Mouse (Mus musculus) fibroblast of lung, adult 2 months (primary cell): Measurements from ENCODE around the gene Arfgap3.
"Not testable (repeated sequence)": the region's sequence is repeated elsewhere in the genome, so short reads cannot be mapped to it uniquely, and the experiment has no call there.

ENCODE experiments used
- DNase-seq: peaks from one replicate; pipeline ENCODE4 v3.0.0-alpha.2; 2011; ENCODE audit warnings: low read depth

The Arfgap3 gene

DNA sequence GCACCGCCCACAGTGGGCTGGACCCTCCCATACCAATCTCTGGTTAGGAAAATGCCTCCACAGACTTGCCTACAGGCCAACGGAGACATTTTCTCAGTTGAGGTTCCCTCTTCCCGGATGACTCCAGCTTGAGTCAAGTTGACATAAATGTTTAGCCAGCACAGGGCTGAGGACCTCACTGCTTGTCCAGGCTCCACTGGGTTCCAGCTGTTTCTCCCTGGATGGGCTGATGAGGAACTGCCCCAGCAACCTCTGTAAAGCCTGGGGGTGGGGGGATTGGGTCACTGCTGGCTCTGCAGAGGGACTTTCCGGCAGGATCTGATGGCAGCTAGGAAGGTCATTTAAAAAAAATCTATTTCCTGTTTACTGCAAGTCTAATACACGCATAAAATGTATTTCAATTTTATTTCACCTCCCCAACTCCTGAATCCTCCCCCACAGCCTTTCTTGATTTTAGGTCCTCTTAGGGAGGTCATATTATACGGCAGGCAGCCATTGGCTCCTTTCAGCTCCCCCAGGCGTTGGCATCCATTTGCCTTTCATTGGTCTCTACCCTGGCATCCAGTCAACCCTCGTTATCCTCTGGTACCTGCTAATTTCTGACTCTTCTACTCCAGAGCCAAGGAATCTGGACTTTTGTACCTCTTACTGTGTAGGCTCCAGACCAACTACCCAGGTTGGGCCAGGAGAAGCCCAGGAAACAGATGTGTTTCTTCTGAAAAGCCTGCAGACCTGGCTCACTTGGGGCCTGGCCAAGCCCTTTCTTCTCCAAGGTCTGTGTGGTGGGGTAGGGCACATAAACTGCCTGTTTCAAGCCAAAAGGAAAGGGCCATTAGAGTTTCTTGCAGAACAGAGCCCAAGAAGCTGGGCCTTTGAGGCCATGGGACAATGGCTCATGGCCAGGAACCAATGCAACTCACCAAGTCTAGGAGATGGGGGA, 56.1 kb downstream of the Arfgap3 start:
- DNase-seq: peak; percentile 29

DNA sequence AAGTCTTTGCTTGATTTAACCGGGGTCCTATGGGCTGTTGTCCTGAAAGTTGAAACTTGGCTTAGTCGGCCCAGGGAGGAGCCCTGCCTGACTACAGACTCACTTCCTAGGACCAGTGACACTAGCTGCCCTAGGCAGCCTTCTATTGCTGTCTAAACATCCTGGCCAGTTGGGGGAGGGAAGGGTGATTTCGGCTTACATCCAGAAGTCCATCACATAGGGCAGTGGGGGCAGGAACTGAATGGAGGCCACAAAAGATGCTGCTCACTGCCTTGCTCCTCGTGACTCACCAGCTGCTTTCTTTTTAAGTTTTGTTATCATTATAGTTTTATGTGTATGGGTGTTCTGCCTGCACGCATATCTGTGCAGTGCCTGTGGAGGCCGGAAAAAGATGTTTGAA, 56.9 kb downstream of the Arfgap3 start:
- DNase-seq: no peak

DNA sequence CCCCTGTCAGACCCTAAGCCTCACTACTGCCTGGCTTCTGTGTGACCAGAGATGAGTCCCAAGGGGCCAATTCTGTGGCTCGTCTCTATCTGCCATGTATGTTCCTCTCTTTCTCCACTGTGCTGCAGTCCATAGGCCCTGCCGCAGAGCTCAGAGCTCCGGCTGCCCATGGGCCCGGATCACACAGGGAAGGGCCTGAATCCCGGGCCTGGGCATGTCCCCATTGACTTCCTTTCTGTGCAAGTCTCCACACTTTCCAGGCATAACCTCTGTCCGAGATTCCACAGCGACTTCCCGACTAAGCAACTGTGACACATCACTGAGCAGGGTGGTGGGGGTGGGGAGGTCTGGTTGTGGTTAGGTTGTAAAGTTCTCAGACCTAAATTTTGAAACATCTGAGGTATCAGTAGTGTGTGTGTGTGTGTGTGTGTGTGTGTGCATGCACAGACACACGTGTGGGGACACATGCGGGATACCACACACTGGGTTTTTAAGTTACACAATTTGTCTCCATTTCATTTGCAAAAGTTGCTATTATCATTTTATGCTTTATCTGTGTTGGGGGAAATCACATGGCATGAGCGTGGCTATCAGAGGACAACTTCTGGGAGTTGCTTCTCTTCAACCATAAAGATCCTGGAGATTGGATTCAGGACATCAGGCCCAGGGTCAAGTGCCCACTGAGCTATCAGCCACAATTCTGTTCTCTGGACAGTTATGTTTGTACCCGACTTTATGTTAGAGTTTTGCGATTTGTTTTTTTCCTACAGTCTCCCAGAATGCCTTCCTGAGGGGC, 57.6 kb downstream of the Arfgap3 start:
- no peak for DNase-seq

DNA sequence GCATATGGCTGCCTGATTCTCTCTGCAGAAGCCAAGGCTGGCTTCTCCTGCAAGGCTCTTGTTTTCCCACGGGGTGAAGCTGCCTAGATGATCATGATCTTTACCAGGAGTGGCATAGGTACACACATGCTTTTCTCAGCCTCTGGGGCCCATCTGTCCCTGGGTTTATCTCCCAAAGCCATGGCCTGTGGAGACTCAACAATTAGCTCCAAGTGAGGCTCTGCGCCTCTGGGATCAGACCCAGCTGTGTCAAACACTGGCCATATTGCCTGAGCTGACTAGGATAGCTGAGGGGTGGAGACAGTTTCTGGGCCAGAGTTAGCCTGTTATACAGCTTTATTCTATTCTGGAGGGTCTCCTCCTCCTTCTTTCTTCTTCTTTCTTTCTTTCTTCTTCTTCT, 59.1 kb downstream of the Arfgap3 start:
- DNase-seq: no peak

DNA sequence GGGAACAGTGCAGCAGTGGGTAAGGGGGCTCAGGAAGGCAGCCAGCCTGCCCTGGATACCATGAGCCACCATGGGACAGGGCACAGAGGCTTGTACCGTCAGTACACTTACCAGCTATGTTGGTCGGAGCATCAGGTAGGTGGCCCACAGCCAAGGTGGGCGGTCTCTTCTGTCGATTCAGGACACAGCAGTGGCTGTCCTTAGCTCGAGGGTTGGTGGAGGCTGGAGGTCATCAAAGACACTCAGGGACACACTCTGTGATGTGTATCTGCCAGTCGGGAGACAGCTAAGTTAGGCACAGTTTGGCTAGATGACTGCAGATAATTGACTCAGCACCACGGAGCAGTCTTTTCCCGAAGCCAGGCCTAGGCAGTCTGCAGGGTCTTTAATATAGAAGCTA, 65.2 kb downstream of the Arfgap3 start:
- DNase-seq: no peak

DNA sequence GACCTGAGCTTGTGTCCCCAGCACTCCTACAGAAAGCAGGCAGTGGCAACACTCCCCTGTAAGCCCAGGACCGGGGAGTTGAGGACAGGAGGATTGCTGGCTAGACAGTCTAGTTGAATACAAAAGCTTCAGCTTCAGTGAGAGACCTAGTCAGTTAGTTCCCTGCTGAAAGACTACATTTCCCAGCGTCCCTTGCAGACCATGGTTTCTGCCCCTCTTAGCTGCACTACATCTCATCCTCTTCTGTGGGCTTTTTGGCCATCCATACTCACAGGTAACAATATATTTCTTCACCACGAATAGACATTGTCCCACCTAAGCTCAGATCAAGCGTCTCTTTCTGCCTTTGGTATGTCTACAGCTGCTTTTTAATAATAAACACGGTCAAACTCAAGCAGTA, 67.7 kb downstream of the Arfgap3 start:
- no peak for DNase-seq

DNA sequence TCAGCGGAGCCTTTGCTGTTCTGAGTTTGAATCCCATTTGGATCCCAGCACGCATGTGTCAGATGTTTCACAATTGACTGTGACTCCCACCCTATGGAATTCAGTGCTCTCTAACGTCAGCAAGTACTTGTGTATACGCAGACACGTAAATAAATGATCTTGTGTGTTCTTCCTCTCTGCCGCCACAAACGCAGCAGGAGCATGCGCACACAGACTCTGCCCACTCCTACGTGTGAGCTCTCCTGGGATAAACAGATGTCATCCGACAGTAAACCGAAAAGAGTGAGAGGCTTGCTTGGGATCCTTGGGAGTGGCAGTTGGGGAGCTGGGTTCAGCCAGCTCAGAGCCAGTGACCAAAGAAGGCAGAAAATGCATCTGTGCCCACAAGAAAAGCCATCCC, 68.7 kb downstream of the Arfgap3 start:
- DNase-seq: no peak

DNA sequence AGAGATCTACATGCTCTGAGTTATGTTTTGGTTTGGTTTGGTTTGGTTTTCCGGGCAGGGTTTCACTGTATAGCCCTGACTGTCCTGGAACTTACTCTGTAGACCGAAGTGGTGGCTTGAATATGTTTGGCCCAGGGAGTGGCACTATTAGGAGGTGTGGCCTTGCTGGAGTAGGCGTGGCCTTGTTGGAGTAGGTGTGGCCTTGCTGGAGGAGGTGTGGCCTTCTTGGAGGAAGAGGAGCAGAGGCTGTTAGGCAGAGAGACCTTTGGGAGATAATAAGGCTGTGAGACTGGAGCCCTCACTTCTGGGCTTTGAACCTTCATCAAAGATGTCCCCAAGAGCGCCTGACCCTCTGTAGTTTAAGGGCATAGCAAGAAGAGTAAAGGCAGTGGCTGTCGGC, 71.5 kb downstream of the Arfgap3 start:
- no peak for DNase-seq

DNA sequence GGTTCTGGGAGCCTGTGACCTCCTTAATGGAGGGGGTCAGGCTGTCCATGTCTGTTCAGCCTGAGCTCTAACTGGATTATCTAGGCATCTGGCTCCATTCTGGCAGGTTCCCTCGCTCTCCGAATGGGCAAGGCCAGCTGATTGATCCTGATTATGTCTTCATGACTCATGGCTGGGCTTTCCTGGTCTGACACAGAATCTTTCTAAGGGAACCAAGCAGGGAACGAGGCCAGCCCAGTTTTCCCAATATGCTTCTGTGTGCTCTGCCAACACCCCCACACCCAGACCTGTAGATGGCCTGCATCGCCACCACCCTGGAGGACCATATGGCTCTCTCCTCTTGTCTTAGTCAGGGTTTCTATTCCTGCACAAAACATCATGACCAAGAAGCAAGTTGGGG, 72.6 kb downstream of the Arfgap3 start:
- peak; percentile 44 for DNase-seq

DNA sequence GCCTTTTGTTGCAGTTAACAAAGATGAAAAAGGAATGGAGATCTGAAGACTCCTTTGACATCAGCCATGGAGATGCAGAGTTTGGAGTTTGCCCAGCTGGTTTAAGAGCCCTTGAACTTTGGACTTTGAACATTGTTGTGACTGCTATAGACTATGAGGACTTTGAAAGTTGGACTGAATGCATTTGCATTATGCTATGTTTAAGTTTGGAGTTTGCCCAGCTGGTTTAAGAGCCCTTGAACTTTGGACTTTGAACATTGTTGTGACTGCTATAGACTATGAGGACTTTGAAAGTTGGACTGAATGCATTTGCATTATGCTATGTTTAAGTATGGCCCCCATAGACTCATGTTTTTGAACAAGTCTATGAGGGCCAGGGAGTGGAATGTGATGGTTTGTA, 75.8 kb downstream of the Arfgap3 start:
- not testable (repeated sequence) for DNase-seq

DNA sequence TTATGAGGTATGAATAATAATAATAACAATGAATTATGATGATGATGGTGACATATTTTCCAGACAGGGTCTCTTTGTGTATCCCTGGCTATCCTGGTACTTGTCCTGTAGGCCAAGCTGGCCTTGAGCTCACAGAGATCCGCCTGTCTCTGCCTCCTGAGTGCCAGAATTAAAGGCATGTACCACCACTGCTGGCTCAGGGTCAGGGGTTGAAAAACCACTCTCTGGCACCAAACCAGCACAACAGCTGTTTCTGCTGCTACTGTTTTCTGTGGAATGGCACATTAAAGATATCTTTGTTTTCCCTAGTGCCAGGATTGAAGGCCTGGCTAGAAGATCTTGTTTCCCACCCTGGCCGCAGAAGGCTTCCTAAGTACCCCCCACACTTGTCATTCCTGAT, 77.0 kb downstream of the Arfgap3 start:
- DNase-seq: no peak

DNA sequence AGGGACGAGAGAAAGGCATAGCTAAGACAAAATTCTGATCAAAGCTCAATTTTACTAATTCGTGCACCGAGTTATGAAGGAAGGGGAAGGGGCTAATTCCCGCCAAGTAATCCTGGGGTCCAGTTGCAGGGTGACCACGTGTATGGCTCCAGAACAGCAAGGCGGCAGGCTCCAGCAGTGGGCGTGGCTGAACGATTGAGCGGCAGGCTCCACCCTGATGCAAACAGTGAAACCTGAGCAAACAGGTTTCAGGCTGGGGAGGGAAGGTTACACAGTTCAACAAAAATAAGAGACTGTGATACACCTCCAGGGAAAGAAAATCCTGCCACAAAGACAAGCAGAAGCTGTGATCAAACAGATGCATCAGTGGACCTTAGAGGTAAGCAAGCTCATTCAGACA, 78.8 kb downstream of the Arfgap3 start:
- not testable (repeated sequence) for DNase-seq

DNA sequence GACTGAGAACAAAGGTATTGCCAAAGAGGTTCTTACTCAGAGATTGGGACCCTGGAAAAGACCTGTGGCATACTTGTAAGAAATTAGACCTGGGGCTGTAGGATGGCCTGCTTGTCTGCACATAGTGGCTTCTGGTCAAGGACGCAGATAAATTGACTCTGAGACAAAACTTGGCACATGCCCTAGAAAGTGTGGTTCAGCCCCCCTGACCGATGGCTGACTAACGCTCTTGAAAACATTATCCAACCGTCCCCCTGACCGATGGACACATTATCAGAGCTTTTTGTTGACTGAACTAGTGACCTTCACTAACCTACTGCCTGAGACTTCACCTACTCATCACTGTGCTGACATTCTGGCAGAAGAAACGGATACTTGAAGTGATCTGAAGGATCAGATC, 80.1 kb downstream of the Arfgap3 start:
- DNase-seq: not testable (repeated sequence)

DNA sequence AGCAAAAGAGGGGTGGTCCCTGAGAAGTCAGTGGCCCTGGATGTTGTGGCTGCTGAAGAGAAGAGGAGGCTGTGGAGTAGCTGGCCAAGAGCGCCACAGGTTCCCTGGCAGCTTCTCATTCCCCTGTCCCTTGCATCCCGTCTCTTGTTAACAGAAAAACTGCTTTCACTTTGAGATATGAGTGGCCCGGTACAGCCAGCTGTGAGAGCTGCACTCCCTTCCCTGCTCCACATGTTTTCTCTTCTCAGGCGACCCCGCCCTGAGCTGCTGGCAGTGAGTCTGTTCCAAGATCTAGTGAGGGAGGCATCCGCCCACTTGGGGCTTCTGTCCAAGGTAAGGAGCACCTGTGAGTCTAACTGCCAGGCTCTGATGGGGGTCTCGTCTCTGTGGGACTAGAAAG, 81.6 kb downstream of the Arfgap3 start:
- not testable (repeated sequence) for DNase-seq

DNA sequence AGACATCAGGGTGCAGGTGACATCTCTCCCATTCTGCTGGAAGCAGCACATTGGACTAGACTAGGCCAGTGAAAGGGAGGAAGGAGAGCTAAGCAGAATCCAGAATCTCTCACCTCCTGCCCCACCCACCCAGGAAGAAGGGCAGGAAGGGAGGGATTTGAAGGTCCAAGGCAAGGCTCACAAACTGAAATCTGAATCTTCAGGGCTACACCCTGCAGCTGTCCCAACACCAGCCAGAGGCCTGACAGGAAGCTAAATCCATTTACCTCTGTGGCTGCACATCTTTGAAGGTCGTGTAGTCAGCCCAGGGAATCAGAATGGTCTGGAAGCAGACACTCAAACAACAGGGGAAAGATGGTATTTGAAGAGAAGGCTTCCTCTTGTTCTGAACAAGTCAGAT, 84.8 kb downstream of the Arfgap3 start:
- no peak for DNase-seq

DNA sequence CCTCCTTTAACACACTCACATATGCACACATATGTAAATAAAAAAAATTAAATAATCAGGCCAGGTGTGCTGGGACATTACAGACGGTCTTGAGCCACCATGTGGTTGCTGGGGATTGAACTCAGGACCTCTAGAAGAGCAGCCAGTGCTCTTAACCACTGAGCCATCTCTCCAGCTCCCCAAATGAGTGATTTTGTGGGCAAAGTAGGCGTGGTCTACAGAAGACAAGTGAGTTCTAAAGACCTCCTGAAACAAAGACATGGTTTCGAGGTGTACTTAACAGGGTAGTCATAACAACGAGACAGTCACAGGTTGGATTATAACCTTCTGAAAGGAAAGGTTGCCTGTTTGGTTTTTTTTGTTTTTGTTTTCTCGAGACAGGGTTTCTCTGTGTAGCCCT, 86.6 kb downstream of the Arfgap3 start:
- no peak for DNase-seq

DNA sequence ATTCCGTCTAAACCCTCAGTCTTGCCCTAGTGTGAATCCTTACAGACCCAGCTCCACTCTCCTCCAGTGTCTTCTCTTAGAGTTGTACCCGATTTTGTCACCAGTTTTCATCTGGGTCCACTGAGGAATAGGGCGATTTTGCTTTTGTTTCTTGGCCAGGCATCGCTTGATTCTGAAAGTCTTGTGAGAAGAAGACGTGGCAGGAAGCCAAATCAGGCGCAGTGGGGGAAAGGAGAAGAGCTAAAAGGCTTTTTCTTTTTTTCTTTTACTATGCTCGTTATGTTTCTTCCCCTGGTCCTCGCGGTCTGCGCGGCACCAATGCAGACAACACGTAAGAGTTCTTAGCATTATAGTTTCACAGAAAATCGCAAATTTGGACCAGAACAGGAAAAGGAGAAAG, 92.1 kb downstream of the Arfgap3 start:
- DNase-seq: no peak

DNA sequence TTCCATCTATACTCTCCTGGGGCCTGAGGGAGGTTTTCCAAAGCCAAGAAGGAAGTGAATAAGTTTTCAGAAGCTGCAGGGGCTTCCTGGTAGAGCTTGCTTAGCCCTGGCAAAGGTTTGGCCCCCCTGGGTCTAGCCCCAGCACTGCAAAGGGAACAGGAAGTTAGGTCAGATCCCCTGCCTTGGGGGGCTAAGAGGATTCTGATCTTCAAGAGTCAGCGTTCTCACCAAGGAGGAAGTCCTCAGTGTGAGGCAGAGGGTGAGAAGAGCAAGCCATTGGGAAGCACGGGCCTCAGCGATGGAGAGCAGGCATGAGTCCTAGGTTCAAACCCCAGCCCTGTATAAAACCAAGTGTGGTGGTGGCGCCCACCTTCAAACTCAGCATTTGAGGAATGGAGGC, 93.6 kb downstream of the Arfgap3 start:
- DNase-seq: no peak

DNA sequence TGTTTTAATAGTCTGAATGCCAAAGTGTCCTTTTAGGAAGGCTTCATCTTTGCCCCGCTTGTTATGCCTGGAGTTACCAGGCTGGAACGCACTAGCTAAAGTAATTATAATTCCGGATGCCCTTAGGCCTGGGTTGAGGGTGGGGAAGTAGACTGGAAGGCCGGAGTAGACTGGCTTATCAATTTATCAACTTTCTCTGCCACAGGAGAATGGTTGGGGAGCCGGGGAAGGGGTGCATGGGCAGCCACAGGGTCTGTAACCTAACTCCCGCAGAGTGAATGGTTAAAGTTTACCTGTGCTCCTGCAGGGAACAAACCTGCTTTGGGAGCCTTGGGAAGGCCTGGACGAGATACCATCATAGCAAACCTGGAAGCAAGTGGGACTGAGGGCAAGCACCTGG, 94.1 kb downstream of the Arfgap3 start:
- no peak for DNase-seq

DNA sequence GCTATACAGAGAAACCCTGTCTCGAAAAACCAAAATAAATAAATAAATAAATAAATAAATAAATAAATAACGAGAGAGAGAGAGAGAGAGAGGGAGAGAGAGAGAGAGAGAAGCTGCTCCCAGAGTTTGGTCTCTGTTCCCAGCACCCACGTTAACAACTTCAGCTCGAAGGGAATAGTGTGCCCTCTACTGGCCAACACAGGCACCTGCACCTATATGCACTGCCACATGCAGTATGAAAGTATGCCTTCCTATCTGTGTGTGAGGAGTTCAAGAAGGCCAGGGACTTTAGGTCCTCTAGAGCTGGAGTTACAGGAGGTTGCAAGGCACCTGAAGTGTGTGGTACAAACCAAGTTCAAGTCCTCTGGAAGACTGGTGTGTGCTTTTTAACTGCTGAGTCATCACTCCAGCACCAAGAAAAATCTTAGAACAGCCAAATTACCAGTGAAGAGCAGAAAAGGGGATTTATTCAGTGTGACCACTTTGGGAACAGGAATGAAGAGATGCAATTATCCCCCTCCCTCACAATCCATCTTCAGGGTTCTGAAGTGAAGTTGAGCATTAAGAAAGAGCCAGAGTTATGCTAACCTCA, 94.8 kb downstream of the Arfgap3 start:
- DNase-seq: no peak

DNA sequence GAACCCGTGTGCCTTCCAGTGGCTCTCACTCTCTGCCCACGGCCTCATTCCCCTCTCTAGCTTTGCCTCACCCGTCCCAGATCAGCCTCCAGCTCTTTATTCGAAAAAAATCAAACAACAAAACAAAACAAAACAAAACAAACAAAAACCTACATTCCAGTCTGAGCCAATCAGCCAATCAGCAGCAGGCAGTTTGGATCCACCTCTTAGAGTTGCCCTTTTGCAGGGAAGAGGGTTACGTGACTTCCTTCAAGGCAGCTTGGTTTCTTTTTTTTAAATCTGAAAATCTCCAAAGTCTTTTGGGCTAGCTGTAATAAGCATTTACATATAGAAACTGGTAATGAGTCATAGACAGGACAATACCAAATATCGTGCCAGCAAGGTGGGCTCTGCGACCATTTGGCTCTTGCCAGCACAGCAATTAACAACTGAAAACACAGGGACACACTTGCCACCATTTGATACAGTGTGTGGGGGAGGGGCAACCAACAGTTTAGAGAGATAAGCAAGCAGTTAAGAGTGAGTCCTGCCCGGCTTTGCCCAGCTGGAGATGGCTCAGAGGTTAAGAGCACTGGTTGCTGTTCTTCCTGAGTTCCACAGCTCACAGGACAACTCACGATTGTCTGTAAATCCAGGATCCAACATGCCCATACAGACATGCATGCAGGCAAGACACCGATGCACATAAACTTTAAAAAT, 95.5 kb downstream of the Arfgap3 start:
- DNase-seq: no peak

DNA sequence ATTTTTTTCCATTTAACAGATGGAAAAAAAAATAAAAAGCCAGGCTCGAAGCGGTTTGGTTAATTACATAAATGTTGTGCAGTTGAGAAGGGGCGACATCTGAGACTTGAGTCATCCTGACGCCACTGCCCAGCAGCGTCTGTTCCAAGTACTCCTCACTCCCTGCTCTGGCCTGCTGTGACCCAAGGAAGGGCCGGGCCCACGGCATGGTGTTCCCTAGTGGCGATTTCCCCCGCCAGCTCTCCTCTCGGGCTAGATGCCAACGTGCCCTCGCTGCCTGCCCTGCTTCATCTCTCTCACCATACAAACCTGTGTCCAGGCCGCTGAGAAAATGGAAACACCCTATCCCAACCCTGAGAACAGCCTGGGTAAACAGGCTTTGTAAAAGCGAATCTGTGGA, 98.0 kb downstream of the Arfgap3 start:
- DNase-seq: peak; percentile 53
